Mouse (Mus musculus) heart, postnatal 36 days (tissue): ENCODE data around the gene Pex16. TPM values are rescaled to one million over a fixed set of nuclear protein-coding genes. Genes with fewer than 3 reads are reported as not detected.
"Not testable (repeated sequence)": the region's sequence is repeated elsewhere in the genome, so short reads cannot be mapped to it uniquely, and the experiment has no call there.

Experiments
- DNase-seq, 2 experiments: peaks; one replicate each; pipeline ENCODE4 v3.0.0; 2021 to 2022
- intact Hi-C: fragments of 180-260 bp; cut with DNase I; formaldehyde crosslinking; loops from one replicate; pipeline ENCODE4 v1.15.1; 2025
- total RNA-seq, 2 experiments: library from RNA; stranded (reverse); gene quantifications; 2 replicates each; pipeline ENCODE4 v1.2.3; 2021

The Pex16 gene
- total RNA-seq, 2 experiments from 2014 or later = 25.8 to 28.9 TPM

DNA sequence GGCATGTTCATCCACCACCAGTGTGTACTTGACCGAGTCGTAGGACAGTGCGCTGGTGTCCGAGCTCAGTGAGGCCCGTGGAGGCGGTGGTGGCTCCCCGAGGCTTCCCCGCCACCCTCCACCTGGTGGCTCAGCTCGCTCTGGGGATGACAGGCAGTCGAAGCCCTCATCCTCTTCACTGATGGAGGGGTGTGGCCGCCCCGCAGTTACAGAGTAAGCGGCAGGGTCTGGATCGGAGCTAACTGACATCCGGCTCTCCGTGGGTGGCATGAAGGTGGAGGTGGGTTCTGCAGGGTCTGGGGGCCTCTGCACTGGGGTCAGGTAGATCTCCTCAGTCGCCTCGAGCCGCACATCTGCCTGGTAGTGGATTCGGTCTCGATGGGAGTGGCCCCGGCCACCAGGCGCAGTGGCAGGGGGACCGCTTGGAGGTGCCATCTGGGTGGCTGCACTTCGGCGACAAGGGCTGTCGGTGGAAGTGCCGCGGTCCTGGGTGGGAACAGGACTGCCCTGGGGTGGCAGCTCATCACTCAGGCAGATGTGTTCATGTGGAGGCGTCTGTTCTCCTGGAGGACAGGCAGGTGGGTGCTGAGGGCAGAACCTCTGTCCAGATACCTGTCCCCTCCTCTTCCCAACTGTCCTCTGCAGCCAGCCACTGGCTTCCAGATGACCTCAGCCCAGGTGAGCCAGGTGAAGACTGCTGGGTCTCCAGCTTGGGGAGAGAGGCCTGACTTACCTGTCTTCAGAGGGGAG is 12.5 kb downstream of the Pex16 start:
- no peak for DNase-seq
- intact Hi-C loops = no loop called here

GRCm38 (mm10) chr2:92387646-92388045 is 13.2 kb downstream of the Pex16 start:
- intact Hi-C loops = no loop called here

DNA sequence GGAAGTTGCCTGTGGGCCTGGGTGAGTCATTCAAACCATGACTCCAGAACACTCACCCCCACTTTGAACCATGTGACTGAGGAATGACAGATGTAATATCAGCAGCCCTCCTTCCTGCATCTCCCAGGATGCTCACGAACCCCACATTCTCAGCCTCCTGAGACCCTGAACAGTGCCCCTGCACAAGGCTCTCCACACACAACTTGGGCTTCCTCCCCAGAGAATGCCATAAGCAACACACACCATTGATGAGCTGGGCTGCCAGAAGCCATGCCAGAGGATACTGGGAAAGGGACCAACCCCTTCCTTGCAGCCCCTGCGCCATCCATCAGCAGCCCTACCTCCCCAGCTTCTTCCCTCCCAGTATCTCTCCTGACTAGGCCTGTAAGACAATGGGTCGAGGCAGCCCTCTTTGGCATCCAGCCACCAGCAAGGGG is 13.6 kb downstream of the Pex16 start:
- no peak for DNase-seq
- intact Hi-C loops = no loop called here

More at GRCm38 (mm10) chr2:92387646-92388045, 13.2 kb downstream of the Pex16 start:
- DNase-seq = no peak

DNA sequence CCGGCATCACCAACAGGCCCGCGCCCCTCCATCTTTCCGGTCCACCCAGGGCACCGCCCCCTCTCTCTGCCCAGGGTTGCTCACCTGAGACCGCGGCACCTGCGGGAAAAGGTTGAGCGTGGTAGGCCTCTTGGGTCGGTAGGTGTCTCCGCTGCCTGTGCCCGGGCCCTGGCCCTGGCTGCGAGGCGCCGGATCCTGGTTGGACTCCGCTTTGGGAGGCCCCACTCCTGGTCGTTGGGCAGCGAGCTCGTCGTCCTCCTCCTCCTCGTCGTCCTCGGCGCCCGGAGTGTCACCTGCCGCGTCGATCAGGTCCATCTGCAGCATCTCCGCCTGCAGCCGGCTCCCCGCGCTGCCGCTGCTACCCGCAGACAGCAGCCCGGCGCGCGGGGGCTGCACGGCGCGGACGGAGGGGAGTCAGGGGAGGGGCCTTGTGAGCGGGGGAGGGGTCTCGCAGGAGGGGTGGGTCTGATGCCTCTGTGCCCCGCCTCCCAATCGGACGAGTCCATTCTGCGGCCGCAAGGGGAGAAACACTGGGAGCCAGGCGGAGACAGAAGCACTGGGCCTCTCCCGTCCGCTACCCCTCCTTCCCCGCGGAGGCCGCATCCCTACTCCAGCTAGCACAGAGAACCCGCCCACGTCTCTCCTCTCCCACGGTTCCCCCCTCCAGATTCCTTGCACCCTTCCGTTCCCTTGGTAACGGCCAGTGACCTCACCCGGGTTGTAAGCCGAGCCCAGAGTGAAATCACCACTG is 14.6 kb downstream of the Pex16 start:
- DNase-seq = peak; percentile 70 to 82
- intact Hi-C loops = no loop called here

- intact Hi-C loops = no loop called here
- no peak for DNase-seq
Observed at GRCm38 (mm10) chr2:92389645-92390044, 15.2 kb downstream of the Pex16 start.

- intact Hi-C loops = no loop called here
Observed at GRCm38 (mm10) chr2:92390206-92390930, 15.9 kb downstream of the Pex16 start.

DNA sequence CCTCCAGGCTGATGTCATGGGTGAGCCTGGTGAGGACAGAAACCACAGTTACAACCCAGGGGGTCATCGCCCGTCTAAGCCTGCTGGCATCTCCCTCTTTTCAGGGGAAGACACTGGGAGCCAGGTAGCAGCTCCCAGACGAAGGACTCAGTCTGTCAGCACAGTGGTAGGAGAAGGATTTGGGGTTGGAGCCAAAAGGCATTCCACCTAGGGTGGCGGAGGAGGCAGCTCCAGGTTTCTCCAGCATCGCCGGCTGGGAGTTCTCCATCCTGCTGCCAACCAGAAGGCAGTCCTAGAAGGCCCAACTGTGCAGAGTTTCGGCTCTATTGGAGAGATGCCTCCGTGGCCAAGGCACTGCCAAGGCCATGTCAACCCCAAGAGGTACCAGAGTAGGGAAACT is 16.6 kb downstream of the Pex16 start:
- intact Hi-C loops = no loop called here
- no peak for DNase-seq

More at GRCm38 (mm10) chr2:92390206-92390930, 15.9 kb downstream of the Pex16 start:
- peak in 1 of 2 experiments; percentile 41 for DNase-seq

- DNase-seq = no peak
- intact Hi-C loops = no loop called here
Observed at GRCm38 (mm10) chr2:92391703-92392317, 17.3 kb downstream of the Pex16 start.

- DNase-seq = no peak
- intact Hi-C loops = no loop called here
Observed at GRCm38 (mm10) chr2:92392318-92393264, 18.1 kb downstream of the Pex16 start.

GRCm38 (mm10) chr2:92395535-92395934 is 21.1 kb downstream of the Pex16 start:
- DNase-seq = no peak
- intact Hi-C loops = no loop called here

DNA sequence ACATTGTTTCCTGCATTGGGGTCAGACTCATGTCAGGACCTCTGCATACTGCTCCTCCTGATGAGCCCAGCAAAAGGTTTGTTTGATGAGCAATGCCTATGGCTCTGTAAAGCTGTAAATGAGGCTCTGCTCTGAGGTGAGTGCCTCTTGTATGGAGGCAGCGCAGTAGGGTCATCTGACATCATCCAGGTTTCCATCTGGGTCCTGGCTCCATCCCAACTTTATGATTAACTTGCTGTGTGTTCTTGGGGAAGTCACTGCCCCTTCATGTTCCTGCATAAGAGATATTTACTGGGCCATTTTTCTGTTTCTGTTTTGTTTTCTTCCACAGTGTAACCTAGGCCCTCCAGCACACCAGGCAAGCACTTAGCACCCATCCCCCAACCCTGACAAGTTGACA is 23.0 kb downstream of the Pex16 start:
- DNase-seq = no peak
- intact Hi-C loops = no loop called here

DNA sequence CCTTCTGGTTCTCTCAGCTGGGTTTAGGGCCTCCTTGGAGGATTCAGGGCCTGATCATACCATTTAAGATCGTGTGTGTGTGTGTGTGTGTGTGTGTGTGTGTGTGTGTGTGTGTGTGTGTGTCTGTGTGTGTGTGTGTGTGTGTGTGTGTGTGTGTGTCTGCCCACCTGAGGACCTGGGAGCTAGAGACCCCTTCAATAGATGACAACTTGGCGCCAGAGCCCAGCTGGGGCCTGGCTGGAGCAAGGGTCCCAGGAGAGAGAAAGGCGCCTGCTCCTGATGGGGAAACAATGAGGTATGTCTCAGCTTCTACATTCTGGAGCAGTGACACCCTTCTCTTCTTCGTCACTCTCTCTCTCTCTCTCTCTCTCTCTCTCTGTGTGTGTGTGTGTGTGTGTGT is 25.4 kb downstream of the Pex16 start:
- DNase-seq, intact Hi-C loops: not testable (repeated sequence)

GRCm38 (mm10) chr2:92400682-92401081 is 26.2 kb downstream of the Pex16 start:
- intact Hi-C loops = no loop called here
- no peak for DNase-seq

DNA sequence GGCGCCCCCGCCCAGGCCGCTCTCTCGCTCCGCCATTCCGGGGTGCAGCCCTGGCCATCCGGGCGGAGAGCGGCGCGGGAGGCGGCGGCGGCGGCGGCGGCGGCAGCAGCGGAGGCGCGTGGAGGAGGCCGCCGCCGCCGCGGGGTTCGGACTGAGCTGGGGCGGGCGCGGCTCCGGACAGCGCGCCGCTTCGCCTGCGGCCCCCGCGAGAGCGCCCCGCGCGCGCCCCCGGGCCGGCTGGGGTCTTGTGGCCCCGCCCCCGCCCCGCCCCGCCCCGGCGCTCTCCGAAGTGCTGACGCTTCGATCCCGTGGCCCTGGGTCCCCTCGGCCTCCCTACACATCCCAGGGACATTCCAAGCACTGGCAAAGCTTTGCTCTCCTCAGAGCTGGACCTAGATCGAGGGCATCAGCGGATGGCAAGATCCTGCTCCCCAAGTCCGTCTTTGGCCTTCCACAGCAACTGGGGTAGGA is 26.6 kb downstream of the Pex16 start, which contains the start of gene Mapk8ip1:
Gene Mapk8ip1 (minus strand): TSS at position 173 of the 471 bp plus-strand sequence.
- intact Hi-C loops = no loop called here
- DNase-seq = no peak

DNA sequence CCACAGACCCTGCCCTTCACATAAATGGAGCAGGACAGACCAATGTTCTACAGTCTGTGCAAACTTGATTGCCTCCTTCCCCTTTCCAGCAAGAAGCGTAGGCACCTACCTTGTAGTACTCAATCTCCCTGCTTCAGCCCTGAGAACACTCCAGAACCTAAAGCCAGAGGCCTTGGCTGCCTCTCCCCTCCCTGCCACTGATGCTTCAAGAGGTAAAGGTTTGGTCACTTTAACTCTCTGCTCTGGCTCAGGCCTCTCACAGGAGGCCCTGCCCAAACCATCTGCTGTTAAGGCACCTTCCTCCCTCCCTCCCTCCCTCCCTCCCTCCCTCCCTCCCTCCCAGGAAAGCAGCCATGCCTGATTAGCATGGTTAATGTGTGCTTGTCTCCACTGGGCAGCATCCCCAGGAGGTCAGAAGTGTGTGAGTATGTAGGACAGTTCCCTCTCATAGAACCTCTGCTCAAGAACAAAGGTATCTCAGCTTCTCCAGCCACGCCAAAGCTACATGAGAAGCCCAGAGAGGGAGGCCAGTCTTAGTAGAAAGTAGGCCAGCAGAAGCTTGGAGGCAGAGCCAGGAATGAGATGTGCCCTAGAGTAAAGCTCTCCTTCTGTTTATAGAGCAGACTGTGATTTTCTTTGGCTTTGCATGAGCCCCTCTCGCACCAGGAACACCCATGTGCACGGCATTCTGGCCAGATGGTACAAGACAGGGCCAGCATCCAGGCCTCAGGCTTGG is 28.3 kb downstream of the Pex16 start:
- DNase-seq = no peak
- intact Hi-C loops = no loop called here

DNA sequence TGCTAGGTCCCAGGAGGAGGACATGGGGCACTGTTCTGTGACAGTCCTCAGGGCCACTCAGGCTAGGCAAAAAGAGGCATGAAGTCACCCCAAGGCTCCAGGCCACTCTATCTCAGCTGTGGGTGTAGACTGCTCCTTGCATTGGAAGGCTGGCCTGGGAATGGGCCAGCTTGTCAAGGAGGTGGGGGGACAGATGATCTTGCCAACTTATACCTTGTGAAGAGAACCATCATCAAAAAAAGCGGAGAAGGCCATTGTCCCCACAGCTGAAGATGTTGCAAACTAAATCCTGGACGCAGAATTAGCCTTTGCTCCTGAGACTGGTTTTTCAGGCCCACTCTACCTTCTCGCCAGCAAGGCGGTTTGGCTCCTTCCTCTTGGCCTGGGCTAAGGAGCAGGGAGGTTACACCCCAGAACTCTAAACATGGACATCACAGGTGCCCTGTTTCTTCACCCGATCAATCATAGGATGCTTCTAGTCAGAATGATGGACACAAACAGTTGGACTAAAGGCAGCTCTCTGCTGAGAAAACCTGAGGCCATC is 29.4 kb downstream of the Pex16 start:
- intact Hi-C loops = no loop called here
- no peak for DNase-seq

- no peak for DNase-seq
- intact Hi-C loops = no loop called here
Observed at GRCm38 (mm10) chr2:92404737-92405136, 30.3 kb downstream of the Pex16 start.

GRCm38 (mm10) chr2:92405687-92406086 is 31.2 kb downstream of the Pex16 start:
- intact Hi-C loops = no loop called here
- no peak for DNase-seq
